Mouse (Mus musculus): ENCODE measurements around the gene Ndfip2. TPM values are rescaled to one million over a fixed set of nuclear protein-coding genes. Genes with fewer than 3 reads are reported as not detected.

Gene Ndfip2
- total RNA-seq, 2 experiments from 2014 or later, result 3.8 to 5.4 TPM

GRCm38 (mm10) chr14:105354121-105354520, 95.7 kb downstream of the Ndfip2 start:
- no peak for ATAC-seq (replicated peaks; ENCODE audit: low FRiP score, poor library complexity, severe bottlenecking)

Other genes starting within 250 kb of the Ndfip2 start
- gene Rbm26, start 81.2 kb upstream of the Ndfip2 start, total RNA-seq (2015; ENCODE audit: low replicate concordance), result 18.4 and 20.2 TPM in 2 replicates
- 25.5 and 26.3 TPM in 2 replicates for gene Rbm26, start 81.2 kb upstream of the Ndfip2 start, total RNA-seq (2017; ENCODE audit: low replicate concordance)

Data from erythroblast, adult 5-6 weeks (primary cell).